In genomic region chr16:10286513-10287268, GRCm38 (mm10) we compare ENCODE assay signal across 8 mouse cellular contexts. TPM values are rescaled to one million over a fixed set of nuclear protein-coding genes. Genes with fewer than 3 reads are reported as not detected.
DNase-seq lines count a peak whose midpoint lies in the region; ATAC-seq and TF ChIP-seq lines count a peak whose summit lies in the region.
"Had no signal": no experiment of that assay in that cellular context is flagged by ENCODE, and none has a peak within 500 bp of the region (broad histone marks: within the 10 kb centered on the region; RNA-seq: fewer than 3 reads in every experiment).

No protein-coding gene starts in this region.

- H3K36me3 ChIP-seq in kidney, embryonic 14.5 days (ENCODE audit: control insufficient read depth, insufficient read depth, low read length) = no peaks in the 10 kb centered on the region; the same call in 1 of the 2 replicates
- peaks cover 13% of the 10 kb centered on the region for H3K36me3 ChIP-seq in limb, embryonic 15.5 days
- H3K36me3 ChIP-seq in forebrain, embryonic 12.5 days (replicated peaks) = no peaks in the 10 kb centered on the region

- DNase-seq in kidney, postnatal 14 days = peak; percentile 14
- DNase-seq in A20 (ENCODE audit: low read depth, low spot score) = peak; percentile 17
- DNase-seq in embryo, embryonic 11 days = no peak

- no peaks in the 10 kb centered on the region for H3K9me3 ChIP-seq in kidney, embryonic 14.5 days (ENCODE audit: control insufficient read depth, low read length)
- no peaks in the 10 kb centered on the region for H3K9me3 ChIP-seq in limb, embryonic 15.5 days
- H3K9me3 ChIP-seq in forebrain, embryonic 12.5 days = no peaks in the 10 kb centered on the region

- H3K27me3 ChIP-seq in kidney, embryonic 14.5 days (ENCODE audit: control insufficient read depth, insufficient read depth, low read length) = no peaks in the 10 kb centered on the region
- no peaks in the 10 kb centered on the region for H3K27me3 ChIP-seq in limb, embryonic 15.5 days
- no peaks in the 10 kb centered on the region; the same call in 1 of the 2 replicates for H3K27me3 ChIP-seq in forebrain, embryonic 12.5 days

- H3K4me3 ChIP-seq in kidney, embryonic 14.5 days (ENCODE audit: low read length) = no peak overlapping the region
- H3K4me3 ChIP-seq in bone marrow macrophage, adult 2 months (ENCODE audit: insufficient read depth, low read length) = no peak overlapping the region
- H3K4me3 ChIP-seq in limb, embryonic 15.5 days = no peak overlapping the region
- no peak overlapping the region for H3K4me3 ChIP-seq in forebrain, embryonic 12.5 days (replicated peaks)

- ATAC-seq in kidney, embryonic 14.5 days (ENCODE audit: low FRiP score, low TSS enrichment) = no peak
- no peak for ATAC-seq in limb, embryonic 15.5 days (ENCODE audit: insufficient number of reproducible peaks, low FRiP score, low TSS enrichment, low read depth)
- no peak for ATAC-seq in forebrain, embryonic 12.5 days (ENCODE audit: low FRiP score)
- ATAC-seq: midbrain, embryonic 16.5 days had no signal

- no peak for TF ChIP-seq CTCF in bone marrow macrophage, adult 2 months (IDR thresholded peaks at IDR 0.05; ENCODE audit: low read depth, low read length)

- H3K9ac ChIP-seq in kidney, embryonic 14.5 days (ENCODE audit: low read depth, low read length) = no peak overlapping the region
- H3K9ac ChIP-seq in limb, embryonic 15.5 days = no peak overlapping the region
- H3K9ac ChIP-seq in forebrain, embryonic 12.5 days = no peak overlapping the region

- 0 out of 2 replicates have a peak, but pooled peaks cover 2% of the 10 kb centered on the region for H3K4me1 ChIP-seq in kidney, embryonic 14.5 days (ENCODE audit: control insufficient read depth, insufficient read depth, low read length)
- peaks cover 30% of the 10 kb centered on the region for H3K4me1 ChIP-seq in bone marrow macrophage, adult 2 months (ENCODE audit: control insufficient read depth, insufficient read depth, low read length)
- H3K4me1 ChIP-seq in limb, embryonic 15.5 days = peaks cover 14% of the 10 kb centered on the region
- H3K4me1 ChIP-seq in forebrain, embryonic 12.5 days = no peaks in the 10 kb centered on the region

- TF ChIP-seq POLR2A in bone marrow macrophage, adult 2 months (IDR thresholded peaks at IDR 0.05; ENCODE audit: borderline replicate concordance, low read depth, low read length) = no peak

- H3K4me2 ChIP-seq in kidney, embryonic 14.5 days (replicated peaks; ENCODE audit: low read depth, low read length) = no peak overlapping the region
- H3K4me2 ChIP-seq in limb, embryonic 15.5 days = no peak overlapping the region
- no peak overlapping the region for H3K4me2 ChIP-seq in forebrain, embryonic 12.5 days

- 64% methylated on average over 9 of the region's 9 CpGs for WGBS in kidney, embryonic 14.5 days
- 50% methylated on average over 9 of the region's 9 CpGs for WGBS in limb, embryonic 15.5 days
- WGBS in forebrain, embryonic 12.5 days = 88% methylated on average over 9 of the region's 9 CpGs

- H3K27ac ChIP-seq in kidney, embryonic 14.5 days (ENCODE audit: low read depth, low read length) = no peak overlapping the region
- peak overlapping the region; percentile 9 for H3K27ac ChIP-seq in bone marrow macrophage, adult 2 months (ENCODE audit: insufficient read depth, low read depth, low read length)
- peak overlapping the region; percentile 44; the same call in 1 of the 2 replicates for H3K27ac ChIP-seq in limb, embryonic 15.5 days
- no peak overlapping the region for H3K27ac ChIP-seq in forebrain, embryonic 12.5 days

RNA-seq across cellular contexts. Expression of gene Emp2, which starts 27.1 kb away (rescaled TPM):
- 9.8 and 14.7 TPM in 2 replicates for polyA plus RNA-seq in kidney, embryonic 14.5 days (2014; fragmentation: Nextera tagmentation; extraction: Ambion mirVana)
- polyA plus RNA-seq in bone marrow macrophage, adult 2 months (2012; ENCODE audit: insufficient read depth, insufficient read length, missing spikeins) = 8.0 and 9.1 TPM in 2 replicates
- polyA plus RNA-seq in limb, embryonic 15.5 days (2015; fragmentation: Nextera tagmentation; extraction: Ambion mirVana) = 85.2 and 88.8 TPM in 2 replicates
- 2.6 and 3.6 TPM in 2 replicates for polyA plus RNA-seq in forebrain, embryonic 12.5 days (2016; fragmentation: Nextera tagmentation; extraction: Ambion mirVana)

Comparison
In these comparisons a context has a peak if more than half of its experiments do, and no peak if none do; other contexts are left out.
1. H3K27ac ChIP-seq: peak in bone marrow macrophage, adult 2 months (single experiment) and limb, embryonic 15.5 days (single experiment); none in kidney, embryonic 14.5 days (single experiment) and forebrain, embryonic 12.5 days (single experiment).